Mouse (Mus musculus) CH12.LX (cell line): ENCODE measurements around the gene Mup19. TPM values are rescaled to one million over a fixed set of nuclear protein-coding genes. Genes with fewer than 3 reads are reported as not detected.
A peak's percentile ranks its signal among the peaks of the same experiment; 100 is the strongest.
"Not testable (repeated sequence)": the region's sequence is repeated elsewhere in the genome, so short reads cannot be mapped to it uniquely, and the experiment has no call there.

Source experiments
- DNase-seq: peaks from one replicate; pipeline ENCODE4 v3.0.0-alpha.2; 2013; ENCODE audit errors: extremely low read depth
- H3K27ac ChIP-seq: 2 replicates; pipeline ENCODE4 v1.5.1; 2012; ENCODE audit warnings: low read depth, mild to moderate bottlenecking, control low read depth, moderate library complexity; ENCODE audit not compliant: insufficient read depth
- H3K27me3 ChIP-seq: replicated peaks from 2 replicates; pipeline ENCODE3; 2012; ENCODE audit warnings: inconsistent platforms
- H3K36me3 ChIP-seq, 2 experiments: replicated peaks in 1 of 2; 2 replicates each; pipeline versions ENCODE3 to v1.6.1; 2012; ENCODE audit warnings: inconsistent platforms in 1 of 2, low read length in 1 of 2, mild to moderate bottlenecking in 1 of 2, mixed read lengths in 1 of 2, moderate library complexity in 1 of 2; ENCODE audit not compliant: control insufficient read depth in 1 of 2, insufficient read depth in 1 of 2
- H3K4me1 ChIP-seq, 2 experiments: 2 replicates each; pipeline ENCODE4 v1.6.1; 2012; ENCODE audit warnings: inconsistent platforms in 1 of 2, moderate library complexity in 1 of 2; ENCODE audit not compliant: insufficient read depth in 2 of 2, control insufficient read depth in 1 of 2
- H3K4me2 ChIP-seq: 2 replicates; pipeline ENCODE4 v1.6.1; 2012; ENCODE audit warnings: low read depth, mild to moderate bottlenecking, control low read depth; ENCODE audit not compliant: poor library complexity, insufficient read depth, severe bottlenecking
- H3K4me3 ChIP-seq, 3 experiments: fragments of 150-350 bp in 1 of 3; sonication (generic) in 1 of 3; replicated peaks in 1 of 3; 2 replicates each; pipeline versions ENCODE3 to v1.5.1; 2011 to 2012; ENCODE audit warnings: low read depth in 2 of 3, low read length in 2 of 3, mild to moderate bottlenecking in 2 of 3, moderate library complexity in 2 of 3, control low read depth in 1 of 3, improper control_type of control experiment in 1 of 3, inconsistent platforms in 1 of 3, mixed read lengths in 1 of 3; ENCODE audit not compliant: poor library complexity in 1 of 3
- H3K79me2 ChIP-seq: replicated peaks from 2 replicates; pipeline ENCODE4 v1.6.1; 2012; ENCODE audit warnings: mild to moderate bottlenecking, moderate library complexity; ENCODE audit not compliant: control insufficient read depth, poor library complexity, insufficient read depth, severe bottlenecking; ENCODE audit errors: extremely low read depth
- H3K9ac ChIP-seq: 2 replicates; pipeline ENCODE4 v1.6.1; 2012; ENCODE audit warnings: low read depth, mild to moderate bottlenecking, control low read depth, moderate library complexity; ENCODE audit not compliant: insufficient read depth
- H3K9me3 ChIP-seq: replicated peaks from 2 replicates; pipeline ENCODE3; 2012; ENCODE audit warnings: low read length, inconsistent platforms, mixed read lengths
- CTCF ChIP-seq, 2 experiments: IDR thresholded peaks in 1 of 2; conservative IDR thresholded peaks in 1 of 2; 2 replicates each; pipeline ENCODE4 v1.5.1; 2011 to 2012; ENCODE audit warnings: low read depth in 2 of 2, low read length in 2 of 2, improper control_type of control experiment in 1 of 2, inconsistent platforms in 1 of 2, mild to moderate bottlenecking in 1 of 2, moderate library complexity in 1 of 2
- RAD21 ChIP-seq: IDR thresholded peaks from 2 replicates; pipeline ENCODE4 v1.6.1; 2011; ENCODE audit warnings: low read depth, mild to moderate bottlenecking, low read length, improper control_type of control experiment, moderate library complexity
- SMC3 ChIP-seq: IDR thresholded peaks from 2 replicates; pipeline ENCODE4 v1.6.1; 2011; ENCODE audit warnings: low read depth, low read length, improper control_type of control experiment
- dilution Hi-C: fragments of 300-500 bp; cut with MboI; formaldehyde crosslinking; loops from 2 replicates; pipeline ENCODE4 v1.14.3; 2020; ENCODE audit warnings: low sequenced_read_pairs; ENCODE audit not compliant: extremely low pct_unique_long_range_greater_than_20kb, extremely low pct_ligation_motif_present
- in situ Hi-C: fragments of 300-500 bp; cut with MboI; formaldehyde crosslinking; loops from 3 replicates; pipeline ENCODE4 v1.14.3; 2019; ENCODE audit warnings: low sequenced_read_pairs, low pct_ligation_motif_present, low pct_unique_long_range_greater_than_20kb, mixed read lengths
- polyA plus RNA-seq: library from polyadenylated mRNA; unstranded; fragments of >175 nt; gene quantifications from 2 replicates; pipeline ENCODE4 v1.2.1, GENCODE M21; 2012; ENCODE audit warnings: low read depth; ENCODE audit not compliant: insufficient read length
- total RNA-seq, 2 experiments: library from RNA; depleted of rRNA; stranded (reverse); fragments of 300-350 nt in 1 of 2; fragments of >200 nt in 1 of 2; gene quantifications; 2 replicates each; pipeline ENCODE4 v1.2.3; 2012 to 2014

Mup19 gene
- total and polyA plus RNA-seq, 3 experiments, result not detected

GRCm38 (mm10) chr4:61811193-61811592 lies 29.1 kb upstream of the Mup19 start:
- in situ Hi-C loops, H3K4me2 ChIP-seq, H3K4me3 ChIP-seq, DNase-seq, H3K9ac ChIP-seq, H3K27me3 ChIP-seq, H3K27ac ChIP-seq, H3K4me1 ChIP-seq, H3K79me2 ChIP-seq, H3K36me3 ChIP-seq, dilution Hi-C loops: not testable (repeated sequence)
- H3K9me3 ChIP-seq, result peaks cover 41% of the 10 kb centered on the region
- TF ChIP-seq RAD21 (peak; percentile 36), SMC3 (peak; percentile 28; the same call in 1 of the 2 replicates), CTCF (conservative IDR thresholded peaks at IDR 0.05 in 1 of 2, IDR thresholded peaks at IDR 0.05 in 1 of 2; ENCODE audit: low read depth in 2 of 2, low read length in 2 of 2) (peak in 1 of 2 experiments; percentile 56; a peak in 3 of 4 replicates)

GRCm38 (mm10) chr4:61808926-61809325 lies 26.9 kb upstream of the Mup19 start:
- H3K79me2 ChIP-seq, H3K4me2 ChIP-seq, dilution Hi-C loops, DNase-seq, H3K27me3 ChIP-seq, H3K27ac ChIP-seq, H3K36me3 ChIP-seq, H3K4me1 ChIP-seq, H3K9ac ChIP-seq, H3K4me3 ChIP-seq, in situ Hi-C loops: not testable (repeated sequence)
- peaks cover 31% of the 10 kb centered on the region for H3K9me3 ChIP-seq

- H3K36me3 ChIP-seq, H3K27ac ChIP-seq, H3K27me3 ChIP-seq, H3K79me2 ChIP-seq, in situ Hi-C loops, dilution Hi-C loops, H3K4me1 ChIP-seq, H3K9me3 ChIP-seq, H3K4me2 ChIP-seq, H3K4me3 ChIP-seq, H3K9ac ChIP-seq, DNase-seq: not testable (repeated sequence)
Measured at GRCm38 (mm10) chr4:61789699-61790098, 7.6 kb upstream of the Mup19 start.

GRCm38 (mm10) chr4:61784231-61784630 lies 2.2 kb upstream of the Mup19 start:
- H3K79me2 ChIP-seq, H3K4me2 ChIP-seq, H3K27me3 ChIP-seq, H3K9ac ChIP-seq, H3K4me3 ChIP-seq, H3K4me1 ChIP-seq, H3K27ac ChIP-seq, dilution Hi-C loops, H3K36me3 ChIP-seq, H3K9me3 ChIP-seq, in situ Hi-C loops, DNase-seq: not testable (repeated sequence)

Other genes with a start within 250 kb of the Mup19 start
- not detected in 2 replicates for gene Mup17, start 186.4 kb downstream of the Mup19 start, total RNA-seq (2012; rRNA removed)
- not detected in 2 replicates for gene Mup17, start 186.4 kb downstream of the Mup19 start, total RNA-seq (2014; rRNA removed)
- gene Mup17, start 186.4 kb downstream of the Mup19 start, polyA plus RNA-seq, result not detected in 2 replicates
- not detected in 2 replicates for gene Mup18, start 108.1 kb downstream of the Mup19 start, total RNA-seq (2012; rRNA removed)
- not detected in 2 replicates for gene Mup18, start 108.1 kb downstream of the Mup19 start, total RNA-seq (2014; rRNA removed)
- gene Mup18, start 108.1 kb downstream of the Mup19 start, polyA plus RNA-seq, result not detected in 2 replicates
- not detected in 2 replicates for gene Mup5, start 53.0 kb upstream of the Mup19 start, total RNA-seq (2012; rRNA removed)
- gene Mup5, start 53.0 kb upstream of the Mup19 start, total RNA-seq (2014; rRNA removed), result not detected in 2 replicates
- not detected in 2 replicates for gene Mup5, start 53.0 kb upstream of the Mup19 start, polyA plus RNA-seq